Mouse (Mus musculus) stomach, postnatal 0 days (tissue): ENCODE data around the gene Mdga1. TPM values are rescaled to one million over a fixed set of nuclear protein-coding genes. Genes with fewer than 3 reads are reported as not detected.

Source experiments
- ATAC-seq: fragments of 200-750 bp; cut with Nextera tagmentation; 2 replicates; pipeline ENCODE4 v1.8.0; 2017; ENCODE audit not compliant: low FRiP score, low TSS enrichment
- DNase-seq: peaks from one replicate; pipeline ENCODE4 v3.0.0-alpha.2; 2016; ENCODE audit warnings: low spot score
- H3K27ac ChIP-seq: fragments of 300-500 bp; sonication (generic); replicated peaks from 2 replicates; pipeline ENCODE4 v1.5.1; 2014; ENCODE audit warnings: mild to moderate bottlenecking, control low read depth
- H3K27me3 ChIP-seq: fragments of 300-500 bp; sonication (generic); 2 replicates; pipeline ENCODE4 v1.6.1; 2014; ENCODE audit warnings: low read length; ENCODE audit not compliant: control insufficient read depth, insufficient read depth
- H3K36me3 ChIP-seq: fragments of 300-500 bp; sonication (generic); 2 replicates; pipeline ENCODE4 v1.6.1; 2014; ENCODE audit warnings: low read length, mixed read lengths; ENCODE audit not compliant: control insufficient read depth, insufficient read depth
- H3K4me1 ChIP-seq: fragments of 300-500 bp; sonication (generic); replicated peaks from 2 replicates; pipeline ENCODE4 v1.6.1; 2014; ENCODE audit warnings: antibody characterized with exemption; ENCODE audit not compliant: control insufficient read depth, insufficient read depth
- H3K4me2 ChIP-seq: fragments of 300-500 bp; sonication (generic); replicated peaks from 2 replicates; pipeline ENCODE4 v1.6.1; 2014; ENCODE audit warnings: low read depth, mild to moderate bottlenecking, control low read depth, moderate library complexity
- H3K4me3 ChIP-seq: fragments of 300-500 bp; sonication (generic); 2 replicates; pipeline ENCODE4 v1.5.1; 2014; ENCODE audit warnings: low read depth, low read length, control low read depth
- H3K9ac ChIP-seq: fragments of 300-500 bp; sonication (generic); 2 replicates; pipeline ENCODE4 v1.6.1; 2014; ENCODE audit warnings: mild to moderate bottlenecking, low read length, control low read depth, mixed read lengths
- H3K9me3 ChIP-seq: fragments of 300-500 bp; sonication (generic); 2 replicates; pipeline ENCODE4 v1.6.1; 2016; ENCODE audit warnings: low read length; ENCODE audit not compliant: control insufficient read depth
- CTCF ChIP-seq: IDR thresholded peaks from 2 replicates; pipeline ENCODE4 v1.5.1; 2016; ENCODE audit warnings: antibody characterized with exemption, low read depth, mild to moderate bottlenecking, moderate library complexity
- EP300 ChIP-seq: optimal IDR thresholded peaks from 2 replicates; pipeline ENCODE3; 2016; ENCODE audit warnings: antibody characterized with exemption
- WGBS: fragments of 180-500 bp; shearing (Covaris S2); extraction: QIAGEN DNeasy Blood & Tissue Kit; methylation state at CpG from one replicate; pipeline ENCODE4 v1.1.7; 2014; 5-methylcytosine and 5-hydroxymethylcytosine counted together
- polyA plus RNA-seq: library from polyadenylated mRNA; unstranded; fragments of >200 nt; fragmentation: Nextera tagmentation; extraction: Ambion mirVana; gene quantifications from 2 replicates; pipeline ENCODE4 v1.2.1, GENCODE M21; 2015

The Mdga1 gene
- polyA plus RNA-seq, 1 experiment from 2014 or later, result 2.1 TPM

- no peak overlapping the region for H3K4me3 ChIP-seq
- H3K36me3 ChIP-seq, result no peaks in the 10 kb centered on the region
- TF ChIP-seq EP300 (no peak), CTCF (peak; percentile 62)
- H3K4me2 ChIP-seq, result peak overlapping the region; percentile 20; the same call in 1 of the 2 replicates
- no peak overlapping the region for H3K9ac ChIP-seq
- no peaks in the 10 kb centered on the region for H3K9me3 ChIP-seq
- H3K4me1 ChIP-seq, result no peaks in the 10 kb centered on the region
- DNase-seq (peak; percentile 93), ATAC-seq (peak; percentile 92)
- H3K27me3 ChIP-seq, result no peaks in the 10 kb centered on the region
- peak overlapping the region; percentile 65 for H3K27ac ChIP-seq
- WGBS, result 25% methylated on average over 16 of the region's 16 CpGs
Observed at GRCm38 (mm10) chr17:29928751-29929237, 41.1 kb downstream of the Mdga1 start.

- DNase-seq (no peak), ATAC-seq (no peak)
Observed at GRCm38 (mm10) chr17:29925608-29926606, 44.0 kb downstream of the Mdga1 start.

GRCm38 (mm10) chr17:29920089-29920488 is 49.8 kb downstream of the Mdga1 start:
- Histone ChIP-seq H3K36me3 (no peaks in the 10 kb centered on the region), H3K27me3 (no peaks in the 10 kb centered on the region), H3K4me3 (no peak overlapping the region), H3K4me2 (no peak overlapping the region), H3K27ac (no peak overlapping the region), H3K9me3 (no peaks in the 10 kb centered on the region), H3K4me1 (no peaks in the 10 kb centered on the region), H3K9ac (no peak overlapping the region)
- no peak for ATAC-seq
- TF ChIP-seq CTCF, result no peak
- TF ChIP-seq EP300, result no peak
- 64% methylated on average over 6 of the region's 6 CpGs for WGBS
- DNase-seq, result no peak

More at GRCm38 (mm10) chr17:29925608-29926606, 44.0 kb downstream of the Mdga1 start:
- H3K9me3 ChIP-seq, result no peaks in the 10 kb centered on the region
- H3K27me3 ChIP-seq, result no peaks in the 10 kb centered on the region
- H3K4me2 ChIP-seq, result no peak overlapping the region
- H3K4me1 ChIP-seq, result no peaks in the 10 kb centered on the region
- H3K4me3 ChIP-seq, result no peak overlapping the region
- no peak for TF ChIP-seq EP300
- 0 out of 2 replicates have a peak, but pooled peaks have one; percentile 3 for TF ChIP-seq CTCF
- H3K27ac ChIP-seq, result no peak overlapping the region
- WGBS, result 59% methylated on average over 26 of the region's 26 CpGs
- H3K36me3 ChIP-seq, result no peaks in the 10 kb centered on the region
- no peak overlapping the region for H3K9ac ChIP-seq

- Histone ChIP-seq H3K4me1 (no peaks in the 10 kb centered on the region), H3K27ac (no peak overlapping the region), H3K9ac (no peak overlapping the region), H3K4me3 (no peak overlapping the region), H3K9me3 (no peaks in the 10 kb centered on the region), H3K36me3 (no peaks in the 10 kb centered on the region), H3K4me2 (no peak overlapping the region), H3K27me3 (no peaks in the 10 kb centered on the region)
- TF ChIP-seq EP300 (no peak), CTCF (no peak)
- whole genome bisulfite sequencing, result 73% methylated on average over 3 of the region's 3 CpGs
- no peak for ATAC-seq
- DNase-seq, result no peak
Observed at GRCm38 (mm10) chr17:29919552-29919920, 50.4 kb downstream of the Mdga1 start.

GRCm38 (mm10) chr17:29918791-29919551 is 50.9 kb downstream of the Mdga1 start:
- TF ChIP-seq CTCF (no peak), EP300 (no peak)

More at GRCm38 (mm10) chr17:29918791-29919551, 50.9 kb downstream of the Mdga1 start:
- ATAC-seq (no peak), DNase-seq (no peak)
- no peak overlapping the region for H3K9ac ChIP-seq
- H3K9me3 ChIP-seq, result no peaks in the 10 kb centered on the region
- H3K27me3 ChIP-seq, result no peaks in the 10 kb centered on the region
- no peak overlapping the region for H3K4me2 ChIP-seq
- 63% methylated on average over 13 of the region's 13 CpGs for WGBS
- no peaks in the 10 kb centered on the region for H3K4me1 ChIP-seq
- no peak overlapping the region for H3K4me3 ChIP-seq
- H3K36me3 ChIP-seq, result no peaks in the 10 kb centered on the region
- H3K27ac ChIP-seq, result no peak overlapping the region
